Mouse (Mus musculus) brain, embryonic 14.5 days (tissue): ENCODE measurements at regions not wholly inside any gene's neighbourhood (a gene's known extent, or its start where the extent isn't known, plus 50 kb on each side); places are given as distances from the start of the nearest gene placed in this dataset.

Experiments
- CTCF ChIP-seq: fragments of 200-500 bp; IDR thresholded peaks from 2 replicates; pipeline ENCODE4 v1.5.1; 2012; ENCODE audit warnings: inconsistent platforms, mild to moderate bottlenecking, moderate library complexity, borderline replicate concordance; ENCODE audit not compliant: insufficient read depth, insufficient read length; ENCODE audit errors: extremely low read depth
- POLR2A ChIP-seq: fragments of 200-500 bp; IDR thresholded peaks from 2 replicates; pipeline ENCODE4 v1.6.1; 2012; ENCODE audit warnings: mild to moderate bottlenecking, inconsistent platforms, borderline replicate concordance; ENCODE audit not compliant: poor library complexity, insufficient read depth, insufficient read length, severe bottlenecking; ENCODE audit errors: extremely low read depth

DNA sequence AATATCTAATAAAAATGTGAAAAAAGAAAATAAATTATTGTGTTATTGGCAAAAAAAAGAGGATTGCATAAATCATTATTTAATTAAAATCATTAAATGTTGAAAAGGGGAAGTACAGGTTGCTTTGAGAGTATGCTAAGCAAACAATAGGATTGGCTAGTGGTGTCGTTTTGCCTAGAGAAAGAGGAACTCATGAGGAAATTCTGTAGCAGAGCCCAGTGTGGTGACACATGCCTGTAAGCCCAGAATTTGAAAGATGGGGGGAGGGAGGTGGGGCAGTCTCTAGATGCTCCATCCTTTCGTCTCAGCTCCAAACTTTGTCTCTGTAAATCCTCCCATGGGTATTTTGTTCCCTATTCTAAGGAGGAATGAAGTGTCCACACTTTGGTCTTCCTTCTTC lies 388.3 kb downstream of the Rpl36a-ps1 start:
- TF ChIP-seq CTCF: no peak
- TF ChIP-seq POLR2A: no peak
